10 mouse cellular contexts compared by ENCODE assay signal in the genomic region with DNA sequence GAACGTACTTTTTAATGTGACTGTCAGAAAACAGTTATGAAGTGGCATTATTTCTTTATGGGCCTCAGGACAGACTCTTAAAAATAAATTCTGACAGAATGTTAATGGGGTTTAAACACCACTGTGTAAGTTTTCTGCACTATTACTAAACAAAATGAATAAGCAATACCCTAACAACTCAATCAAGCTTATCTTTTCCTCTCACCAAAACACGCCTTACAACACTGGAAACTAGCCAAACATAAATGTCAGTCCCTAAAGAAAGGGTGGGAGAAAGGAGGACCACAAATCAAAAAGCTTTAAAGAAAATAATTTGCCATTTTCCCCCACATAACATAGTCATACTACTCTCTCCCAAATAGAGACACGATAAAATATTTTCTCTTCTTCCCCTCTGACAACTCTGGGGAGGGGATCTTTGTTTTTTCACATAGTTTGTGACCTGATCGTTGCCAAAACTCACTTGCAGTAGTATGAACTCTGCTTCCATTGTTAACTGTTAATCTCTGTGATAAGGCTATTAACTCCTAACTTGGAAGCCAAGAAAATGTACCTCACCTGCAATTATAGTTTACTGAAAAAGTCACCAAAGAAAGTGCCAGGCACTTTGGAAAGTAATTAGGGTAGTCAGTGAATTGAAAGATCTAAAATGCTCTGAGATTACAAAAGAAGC. TPM values are rescaled to one million over a fixed set of nuclear protein-coding genes. Genes with fewer than 3 reads are reported as not detected.
A peak's percentile ranks its signal among the peaks of the same experiment; 100 is the strongest.
DNase-seq lines count a peak whose midpoint lies in the region; ATAC-seq and TF ChIP-seq lines count a peak whose summit lies in the region.
"Had no signal": no experiment of that assay in that cellular context is flagged by ENCODE, and none has a peak within 500 bp of the region (broad histone marks: within the 10 kb centered on the region; RNA-seq: fewer than 3 reads in every experiment).

No protein-coding gene starts in this region.

- peak overlapping the region; percentile 93 for H3K4me3 ChIP-seq in heart, adult 2 months
- H3K4me3 ChIP-seq in liver, embryonic 11.5 days (ENCODE audit: low read depth, low read length): 0 out of 2 replicates have a peak overlapping the region, but pooled peaks have one; percentile 7
- H3K4me3 ChIP-seq in embryonic fibroblast, embryonic 13.5 days (ENCODE audit: insufficient read depth, low read length): peak overlapping the region; percentile 62
- peak overlapping the region; percentile 67 for H3K4me3 ChIP-seq in myocyte

- no peak for ATAC-seq in liver, embryonic 11.5 days (replicated peaks; ENCODE audit: low FRiP score)

- no peak for TF ChIP-seq POLR2A in heart, adult 2 months (IDR thresholded peaks at IDR 0.05; ENCODE audit: insufficient read depth, low read depth, low read length)
- no peak for TF ChIP-seq POLR2A in embryonic fibroblast, embryonic 13.5 days (IDR thresholded peaks at IDR 0.05; ENCODE audit: low read depth, low read length)
- no peak for TF ChIP-seq POLR2A in myocyte (IDR thresholded peaks at IDR 0.05; ENCODE audit: insufficient read length, low read depth)

- H3K27ac ChIP-seq in heart, adult 2 months: peak overlapping the region; percentile 97
- H3K27ac ChIP-seq in liver, embryonic 11.5 days (ENCODE audit: low read depth, low read length): no peak overlapping the region
- peak overlapping the region; percentile 91; the same call in 1 of the 2 replicates for H3K27ac ChIP-seq in embryonic fibroblast, embryonic 13.5 days (ENCODE audit: insufficient read depth, low read length)

- H3K36me3 ChIP-seq in heart, adult 2 months (ENCODE audit: control insufficient read depth, insufficient read depth, low read length): peaks cover 30% of the 10 kb centered on the region
- no peaks in the 10 kb centered on the region for H3K36me3 ChIP-seq in liver, embryonic 11.5 days (ENCODE audit: control insufficient read depth, insufficient read depth, low read length)
- H3K36me3 ChIP-seq in myocyte (ENCODE audit: control insufficient read depth, insufficient read depth): no peaks in the 10 kb centered on the region

- TF ChIP-seq EP300 in heart, adult 2 months (IDR thresholded peaks at IDR 0.05; ENCODE audit: insufficient read depth, low read depth, low read length): no peak

- H3K79me2 ChIP-seq in heart, adult 2 months (replicated peaks; ENCODE audit: control insufficient read depth, insufficient read depth, low read length): peaks cover 8% of the 10 kb centered on the region
- peaks cover 83% of the 10 kb centered on the region for H3K79me2 ChIP-seq in myocyte (ENCODE audit: control insufficient read depth, insufficient read depth)

- no peak overlapping the region for H3ac ChIP-seq in myocyte (ENCODE audit: control insufficient read depth, insufficient read length)

- H3K9ac ChIP-seq in heart, adult 2 months (ENCODE audit: low read depth, low read length): no peak overlapping the region
- no peak overlapping the region for H3K9ac ChIP-seq in liver, embryonic 11.5 days (ENCODE audit: low read depth, low read length)

- peak overlapping the region; percentile 82 for H3K4me2 ChIP-seq in liver, embryonic 11.5 days
- peak overlapping the region; percentile 88 for H3K4me2 ChIP-seq in myocyte (ENCODE audit: low read depth)

- DNase-seq in heart, adult 2 months: no peak
- no peak for DNase-seq in heart, postnatal 14 days
- no peak for DNase-seq in liver, embryonic 11.5 days (ENCODE audit: low spot score)
- DNase-seq in liver (no peak), MN1 (ENCODE audit: low spot score) (no peak)
- DNase-seq in cerebellum, postnatal 4 days (ENCODE audit: low spot score in 2 of 2): no peak
- DNase-seq: right cerebral cortex, postnatal 14 days had no signal

- no peak for TF ChIP-seq CTCF in heart, adult 2 months (IDR thresholded peaks at IDR 0.05)
- TF ChIP-seq CTCF in embryonic fibroblast, embryonic 13.5 days (IDR thresholded peaks at IDR 0.05; ENCODE audit: borderline replicate concordance, insufficient read depth, low read length): no peak

- H3K9me3 ChIP-seq in liver, embryonic 11.5 days (ENCODE audit: control insufficient read depth, low read length): no peaks in the 10 kb centered on the region

- intact Hi-C loops in heart, adult 2 months (cut with DNase I): loop anchor here (2.0 to 10.0 kb wide), 7 partner anchors 49 to 219 kb away; no protein-coding TSS in a partner anchor
- intact Hi-C loops in heart, postnatal 14 days (cut with DNase I): loop anchor here (2.0 to 5.0 kb wide), 3 partner anchors 94 to 201 kb away; no protein-coding TSS in a partner anchor

- H3K27me3 ChIP-seq in heart, adult 2 months (ENCODE audit: control insufficient read depth, insufficient read depth, low read length): no peaks in the 10 kb centered on the region
- H3K27me3 ChIP-seq in liver, embryonic 11.5 days (replicated peaks; ENCODE audit: control insufficient read depth, insufficient read depth, low read length): no peaks in the 10 kb centered on the region
- no peaks in the 10 kb centered on the region for H3K27me3 ChIP-seq in myocyte (ENCODE audit: control insufficient read depth, insufficient read depth, insufficient read length)
- H3K27me3 ChIP-seq: CH12.LX had no signal

- peaks cover 11% of the 10 kb centered on the region for H3K4me1 ChIP-seq in heart, adult 2 months (ENCODE audit: control insufficient read depth, insufficient read depth, low read length)
- peaks cover 15% of the 10 kb centered on the region for H3K4me1 ChIP-seq in liver, embryonic 11.5 days (replicated peaks; ENCODE audit: control insufficient read depth, insufficient read depth, low read length)
- H3K4me1 ChIP-seq in embryonic fibroblast, embryonic 13.5 days (ENCODE audit: control insufficient read depth, insufficient read depth, low read length): no peaks in the 10 kb centered on the region; the same call in 1 of the 2 replicates

- WGBS in heart, adult 2 months: 22% methylated on average over 4 of the region's 4 CpGs
- 61% methylated on average over 4 of the region's 4 CpGs for WGBS in liver, embryonic 11.5 days

TF ChIP-seq in myocyte, 11 proteins besides CTCF, POLR2A, EP300 and RAD21:
- TF ChIP-seq MYOD1 (IDR thresholded peaks at IDR 0.05; ENCODE audit: control insufficient read depth in 1 of 3, insufficient read length in 2 of 3, low read depth in 2 of 3): no peak
- no peak for TF ChIP-seq MYOG (IDR thresholded peaks at IDR 0.05; ENCODE audit: control insufficient read depth in 1 of 3, insufficient read depth in 1 of 3, insufficient read length in 2 of 3, low read depth in 2 of 3)
- TF ChIP-seq TCF12 (IDR thresholded peaks at IDR 0.05; ENCODE audit: insufficient read depth, poor library complexity, severe bottlenecking): no peak
- no peak for TF ChIP-seq USF1 (IDR thresholded peaks at IDR 0.05; ENCODE audit: low read depth)
- TF ChIP-seq SRF (IDR thresholded peaks at IDR 0.05; ENCODE audit: control insufficient read depth, insufficient read length, low read depth): no peak
- no peak for TF ChIP-seq POLR2AphosphoS2 (IDR thresholded peaks at IDR 0.05; ENCODE audit: insufficient read length, low read depth)
- TF ChIP-seq E2F4 (IDR thresholded peaks at IDR 0.05; ENCODE audit: insufficient read depth): no peak
- TF ChIP-seq TCF3 (IDR thresholded peaks at IDR 0.05; ENCODE audit: insufficient read length, low read depth): no peak
- TF ChIP-seq MAX (IDR thresholded peaks at IDR 0.05; ENCODE audit: low read depth): no peak
- no peak for TF ChIP-seq REST (IDR thresholded peaks at IDR 0.05; ENCODE audit: insufficient read depth, insufficient read length)
- no peak for TF ChIP-seq CEBPB (IDR thresholded peaks at IDR 0.05; ENCODE audit: insufficient read depth, poor library complexity, severe bottlenecking)

RNA-seq across cellular contexts. Expression of gene Peak1, which starts 1.8 kb away (rescaled TPM):
- 10 to 100 TPM; 37.5 to 37.8 TPM for total RNA-seq in heart, adult 2 months (2021)
- polyA plus RNA-seq in heart, adult 2 months (2012; rRNA removed): 10.4 and 19.2 TPM in 2 replicates
- total RNA-seq in heart, postnatal 14 days (2021): 10 to 100 TPM; 41.7 to 44.5 TPM
- 8.7 and 10.0 TPM in 2 replicates for polyA plus RNA-seq in liver, embryonic 11.5 days (2014; fragmentation: Nextera tagmentation; extraction: Ambion mirVana)
- polyA plus RNA-seq in embryonic fibroblast, embryonic 13.5 days (2011; ENCODE audit: insufficient read length, low read depth, missing spikeins): 83.7 and 133 TPM in 2 replicates
- polyA plus RNA-seq in myocyte (2012; fragmentation: generic; extraction: Trizol): 13.3 TPM

RNA-seq across cellular contexts. Expression of gene Hmg20a, which starts 2.3 kb away (rescaled TPM):
- total RNA-seq in heart, adult 2 months (2021): 10 to 100 TPM; 18.0 to 19.4 TPM
- polyA plus RNA-seq in heart, adult 2 months (2012; rRNA removed): 18.6 and 29.0 TPM in 2 replicates
- 10 to 100 TPM; 27.5 to 28.8 TPM for total RNA-seq in heart, postnatal 14 days (2021)
- polyA plus RNA-seq in liver, embryonic 11.5 days (2014; fragmentation: Nextera tagmentation; extraction: Ambion mirVana): 38.0 and 42.2 TPM in 2 replicates
- 33.1 and 38.6 TPM in 2 replicates for polyA plus RNA-seq in embryonic fibroblast, embryonic 13.5 days (2011; ENCODE audit: insufficient read length, low read depth, missing spikeins)
- polyA plus RNA-seq in myocyte (2012; fragmentation: generic; extraction: Trizol): 13.8 TPM

Comparison
In these comparisons a context has a peak if more than half of its experiments do, and no peak if none do; other contexts are left out.
1. H3K4me3 ChIP-seq: peak in every context shown above with its lines; median percentile 93 in heart, adult 2 months; 67 in myocyte; 62 in embryonic fibroblast, embryonic 13.5 days; 7 in liver, embryonic 11.5 days.